Mouse (Mus musculus) spleen, adult 2 months (tissue): ENCODE measurements around the gene Med17.

Source experiments
- CTCF ChIP-seq: fragments of 200-500 bp; IDR thresholded peaks from 2 replicates; pipeline ENCODE4 v1.5.1; 2011; ENCODE audit warnings: mild to moderate bottlenecking, inconsistent platforms; ENCODE audit not compliant: insufficient read depth, insufficient read length, insufficient replicate concordance; ENCODE audit errors: extremely low read depth
- POLR2A ChIP-seq: fragments of 200-500 bp; IDR thresholded peaks from 2 replicates; pipeline ENCODE4 v1.6.1; 2011; ENCODE audit warnings: low read depth, low read length, inconsistent platforms

GRCm38 (mm10) chr9:15307257-15307656 lies 27.5 kb upstream of the Med17 start:
- no peak for TF ChIP-seq CTCF
- TF ChIP-seq POLR2A = no peak
